Mouse (Mus musculus): ENCODE data around the gene Kcnt1. TPM values are rescaled to one million over a fixed set of nuclear protein-coding genes. Genes with fewer than 3 reads are reported as not detected.

Kcnt1 gene
- polyA plus RNA-seq, 1 experiment from 2014 or later: 6.2 TPM

- H3K4me3 ChIP-seq: no peak overlapping the region
- no peak overlapping the region for H3K4me2 ChIP-seq (replicated peaks)
- H3K36me3 ChIP-seq: peaks cover 37% of the 10 kb centered on the region
- H3K9me3 ChIP-seq: no peaks in the 10 kb centered on the region
- H3K27ac ChIP-seq (replicated peaks): no peak overlapping the region
- H3K27me3 ChIP-seq: no peaks in the 10 kb centered on the region
- ATAC-seq (replicated peaks): no peak
- no peak overlapping the region for H3K9ac ChIP-seq (replicated peaks)
- peaks cover 2% of the 10 kb centered on the region for H3K4me1 ChIP-seq
- 91% methylated on average over 4 of the region's 4 CpGs for WGBS
These were observed 61.4 kb downstream of the Kcnt1 start for GRCm38 (mm10) chr2:25924934-25925333.

- no peaks in the 10 kb centered on the region for H3K9me3 ChIP-seq
- peaks cover 64% of the 10 kb centered on the region for H3K36me3 ChIP-seq
- H3K4me2 ChIP-seq (replicated peaks): no peak overlapping the region
These were observed 64.3 kb downstream of the Kcnt1 start for GRCm38 (mm10) chr2:25927821-25928220.

GRCm38 (mm10) chr2:25931249-25931859 lies 67.8 kb downstream of the Kcnt1 start:
- Histone ChIP-seq H3K4me1 (no peaks in the 10 kb centered on the region), H3K27ac (replicated peaks) (no peak overlapping the region), H3K36me3 (peaks cover 86% of the 10 kb centered on the region), H3K27me3 (no peaks in the 10 kb centered on the region), H3K9me3 (no peaks in the 10 kb centered on the region), H3K4me3 (no peak overlapping the region), H3K4me2 (replicated peaks) (no peak overlapping the region), H3K9ac (replicated peaks) (no peak overlapping the region)
- no peak for ATAC-seq (replicated peaks)
- 82% methylated on average over 6 of the region's 6 CpGs for WGBS

More at GRCm38 (mm10) chr2:25927821-25928220, 64.3 kb downstream of the Kcnt1 start:
- H3K27me3 ChIP-seq: no peaks in the 10 kb centered on the region
- no peak overlapping the region for H3K27ac ChIP-seq (replicated peaks)
- H3K4me3 ChIP-seq: no peak overlapping the region
- no peaks in the 10 kb centered on the region for H3K4me1 ChIP-seq
- no peak for ATAC-seq (replicated peaks)
- H3K9ac ChIP-seq (replicated peaks): no peak overlapping the region
- 94% methylated on average over 7 of the region's 7 CpGs for WGBS

- H3K4me3 ChIP-seq: no peak overlapping the region
- no peaks in the 10 kb centered on the region for H3K9me3 ChIP-seq
- H3K4me2 ChIP-seq (replicated peaks): no peak overlapping the region
- no peak overlapping the region for H3K27ac ChIP-seq (replicated peaks)
- no peaks in the 10 kb centered on the region for H3K4me1 ChIP-seq
- 91% methylated on average over 6 of the region's 6 CpGs for WGBS
- no peak overlapping the region for H3K9ac ChIP-seq (replicated peaks)
- H3K36me3 ChIP-seq: peaks cover 91% of the 10 kb centered on the region
- H3K27me3 ChIP-seq: no peaks in the 10 kb centered on the region
- no peak for ATAC-seq (replicated peaks)
These were observed 77.0 kb downstream of the Kcnt1 start for GRCm38 (mm10) chr2:25940503-25940902.

GRCm38 (mm10) chr2:25943822-25944221 lies 80.3 kb downstream of the Kcnt1 start:
- WGBS: 83% methylated on average over 2 of the region's 2 CpGs
- no peak for ATAC-seq (replicated peaks)

GRCm38 (mm10) chr2:25947950-25948349 lies 84.4 kb downstream of the Kcnt1 start:
- WGBS: 85% methylated on average over 3 of the region's 3 CpGs
- H3K36me3 ChIP-seq: peaks cover 68% of the 10 kb centered on the region

More at GRCm38 (mm10) chr2:25943822-25944221, 80.3 kb downstream of the Kcnt1 start:
- Histone ChIP-seq H3K9me3 (no peaks in the 10 kb centered on the region), H3K36me3 (peaks cover 77% of the 10 kb centered on the region), H3K27me3 (no peaks in the 10 kb centered on the region), H3K4me1 (no peaks in the 10 kb centered on the region), H3K9ac (replicated peaks) (no peak overlapping the region), H3K4me2 (replicated peaks) (no peak overlapping the region), H3K27ac (replicated peaks) (no peak overlapping the region), H3K4me3 (no peak overlapping the region)

GRCm38 (mm10) chr2:25949291-25949690 lies 85.8 kb downstream of the Kcnt1 start:
- 89% methylated on average over 3 of the region's 3 CpGs for WGBS
- peaks cover 67% of the 10 kb centered on the region for H3K36me3 ChIP-seq
- H3K4me3 ChIP-seq: no peak overlapping the region
- no peak overlapping the region for H3K27ac ChIP-seq (replicated peaks)
- no peaks in the 10 kb centered on the region for H3K27me3 ChIP-seq
- no peak overlapping the region for H3K4me2 ChIP-seq (replicated peaks)
- H3K9me3 ChIP-seq: no peaks in the 10 kb centered on the region
- ATAC-seq (replicated peaks): no peak
- no peak overlapping the region for H3K9ac ChIP-seq (replicated peaks)
- no peaks in the 10 kb centered on the region for H3K4me1 ChIP-seq

More at GRCm38 (mm10) chr2:25947950-25948349, 84.4 kb downstream of the Kcnt1 start:
- H3K4me1 ChIP-seq: no peaks in the 10 kb centered on the region
- ATAC-seq (replicated peaks): no peak
- no peak overlapping the region for H3K4me2 ChIP-seq (replicated peaks)
- H3K4me3 ChIP-seq: no peak overlapping the region
- H3K27ac ChIP-seq (replicated peaks): no peak overlapping the region
- no peak overlapping the region for H3K9ac ChIP-seq (replicated peaks)
- H3K27me3 ChIP-seq: no peaks in the 10 kb centered on the region
- no peaks in the 10 kb centered on the region for H3K9me3 ChIP-seq

Other genes starting within 250 kb of the Kcnt1 start
- gene Ccdc183, start 246.1 kb upstream of the Kcnt1 start, polyA plus RNA-seq (2015; fragmentation: Nextera tagmentation; extraction: Ambion mirVana): 0.14 and 0.20 TPM in 2 replicates
- 23.8 and 25.0 TPM in 2 replicates for gene Tmem141, start 241.7 kb upstream of the Kcnt1 start, polyA plus RNA-seq (2015; fragmentation: Nextera tagmentation; extraction: Ambion mirVana)
- 2.2 and 2.7 TPM in 2 replicates for gene Fcna, start 235.7 kb upstream of the Kcnt1 start, polyA plus RNA-seq (2015; fragmentation: Nextera tagmentation; extraction: Ambion mirVana)
- not detected in 2 replicates for gene Lcn8, start 210.6 kb upstream of the Kcnt1 start, polyA plus RNA-seq (2015; fragmentation: Nextera tagmentation; extraction: Ambion mirVana)
- gene Lcn5, start 205.8 kb upstream of the Kcnt1 start, polyA plus RNA-seq (2015; fragmentation: Nextera tagmentation; extraction: Ambion mirVana): not detected in 2 replicates
- gene Lcn6, start 186.9 kb upstream of the Kcnt1 start, polyA plus RNA-seq (2015; fragmentation: Nextera tagmentation; extraction: Ambion mirVana): not detected in 2 replicates
- gene Lcn10, start 181.0 kb upstream of the Kcnt1 start, polyA plus RNA-seq (2015; fragmentation: Nextera tagmentation; extraction: Ambion mirVana): not detected in 2 replicates
- gene Obp2a, start 163.7 kb upstream of the Kcnt1 start, polyA plus RNA-seq (2015; fragmentation: Nextera tagmentation; extraction: Ambion mirVana): not detected in 2 replicates
- gene Bmyc, start 157.0 kb upstream of the Kcnt1 start, polyA plus RNA-seq (2015; fragmentation: Nextera tagmentation; extraction: Ambion mirVana): 115 TPM in 2 replicates
- not detected in 2 replicates for gene Obp2b, start 126.7 kb upstream of the Kcnt1 start, polyA plus RNA-seq (2015; fragmentation: Nextera tagmentation; extraction: Ambion mirVana)
- gene Lcn3, start 98.2 kb upstream of the Kcnt1 start, polyA plus RNA-seq (2015; fragmentation: Nextera tagmentation; extraction: Ambion mirVana): not detected in 2 replicates
- not detected in 2 replicates for gene Lcn11, start 86.7 kb upstream of the Kcnt1 start, polyA plus RNA-seq (2015; fragmentation: Nextera tagmentation; extraction: Ambion mirVana)
- not detected in 2 replicates for gene Gm13539, start 81.5 kb upstream of the Kcnt1 start, polyA plus RNA-seq (2015; fragmentation: Nextera tagmentation; extraction: Ambion mirVana)
- gene Glt6d1, start 47.9 kb upstream of the Kcnt1 start, polyA plus RNA-seq (2015; fragmentation: Nextera tagmentation; extraction: Ambion mirVana): not detected in 2 replicates
- gene Lcn9, start 40.6 kb upstream of the Kcnt1 start, polyA plus RNA-seq (2015; fragmentation: Nextera tagmentation; extraction: Ambion mirVana): not detected in 2 replicates
- gene Sohlh1, start 16.5 kb upstream of the Kcnt1 start, polyA plus RNA-seq (2015; fragmentation: Nextera tagmentation; extraction: Ambion mirVana): not detected in 2 replicates
- 69.5 and 75.9 TPM in 2 replicates for gene Camsap1, start 119.5 kb downstream of the Kcnt1 start, polyA plus RNA-seq (2015; fragmentation: Nextera tagmentation; extraction: Ambion mirVana)
- gene Ubac1, start 158.0 kb downstream of the Kcnt1 start, polyA plus RNA-seq (2015; fragmentation: Nextera tagmentation; extraction: Ambion mirVana): 113 and 119 TPM in 2 replicates

Measured in forebrain, embryonic 15.5 days (tissue).